Mouse (Mus musculus) embryonic facial prominence, embryonic 14.5 days (tissue): Measurements from ENCODE around the gene Shc4. TPM values are rescaled to one million over a fixed set of nuclear protein-coding genes. Genes with fewer than 3 reads are reported as not detected.

Experiments used
- ATAC-seq: fragments of 200-750 bp; cut with Nextera tagmentation; 2 replicates; pipeline ENCODE4 v1.8.0; 2017; ENCODE audit warnings: low read depth, moderate number of reproducible peaks, moderate TSS enrichment
- DNase-seq: peaks from one replicate; pipeline ENCODE4 v3.0.0-alpha.2; 2015; ENCODE audit warnings: low spot score
- H3K27ac ChIP-seq: fragments of 300-500 bp; sonication (generic); replicated peaks from 2 replicates; pipeline ENCODE4 v1.5.1; 2014; ENCODE audit warnings: low read depth, mild to moderate bottlenecking, low read length, moderate library complexity
- H3K27me3 ChIP-seq: fragments of 300-500 bp; sonication (generic); replicated peaks from 2 replicates; pipeline ENCODE4 v1.6.1; 2014; ENCODE audit warnings: low read length; ENCODE audit not compliant: control insufficient read depth, insufficient read depth
- H3K36me3 ChIP-seq: fragments of 300-500 bp; sonication (generic); 2 replicates; pipeline ENCODE4 v1.6.1; 2014; ENCODE audit warnings: low read length, mixed read lengths; ENCODE audit not compliant: control insufficient read depth, insufficient read depth
- H3K4me1 ChIP-seq: fragments of 300-500 bp; sonication (generic); 2 replicates; pipeline ENCODE4 v1.6.1; 2014; ENCODE audit warnings: antibody characterized with exemption, low read length; ENCODE audit not compliant: control insufficient read depth, insufficient read depth
- H3K4me2 ChIP-seq: fragments of 300-500 bp; sonication (generic); 2 replicates; pipeline ENCODE4 v1.6.1; 2014; ENCODE audit warnings: low read depth, mild to moderate bottlenecking, low read length, moderate library complexity, mixed read lengths
- H3K4me3 ChIP-seq: fragments of 300-500 bp; sonication (generic); 2 replicates; pipeline ENCODE4 v1.5.1; 2014; ENCODE audit warnings: low read depth, mild to moderate bottlenecking, low read length
- H3K9ac ChIP-seq: fragments of 300-500 bp; sonication (generic); 2 replicates; pipeline ENCODE4 v1.6.1; 2014; ENCODE audit warnings: low read depth, mild to moderate bottlenecking, low read length, moderate library complexity, mixed read lengths
- H3K9me3 ChIP-seq: fragments of 300-500 bp; sonication (generic); 2 replicates; pipeline ENCODE4 v1.6.1; 2016; ENCODE audit warnings: low read length; ENCODE audit not compliant: control insufficient read depth
- WGBS: fragments of 180-500 bp; shearing (Covaris S2); extraction: QIAGEN DNeasy Blood & Tissue Kit; methylation state at CpG from one replicate; pipeline ENCODE4 v1.1.7; 2014; 5-methylcytosine and 5-hydroxymethylcytosine counted together
- polyA plus RNA-seq: library from polyadenylated mRNA; unstranded; fragments of >200 nt; fragmentation: Nextera tagmentation; extraction: Ambion mirVana; gene quantifications from 2 replicates; pipeline ENCODE4 v1.2.1, GENCODE M21; 2014

The Shc4 gene
- polyA plus RNA-seq, 1 experiment from 2014 or later = 1.3 TPM

DNA sequence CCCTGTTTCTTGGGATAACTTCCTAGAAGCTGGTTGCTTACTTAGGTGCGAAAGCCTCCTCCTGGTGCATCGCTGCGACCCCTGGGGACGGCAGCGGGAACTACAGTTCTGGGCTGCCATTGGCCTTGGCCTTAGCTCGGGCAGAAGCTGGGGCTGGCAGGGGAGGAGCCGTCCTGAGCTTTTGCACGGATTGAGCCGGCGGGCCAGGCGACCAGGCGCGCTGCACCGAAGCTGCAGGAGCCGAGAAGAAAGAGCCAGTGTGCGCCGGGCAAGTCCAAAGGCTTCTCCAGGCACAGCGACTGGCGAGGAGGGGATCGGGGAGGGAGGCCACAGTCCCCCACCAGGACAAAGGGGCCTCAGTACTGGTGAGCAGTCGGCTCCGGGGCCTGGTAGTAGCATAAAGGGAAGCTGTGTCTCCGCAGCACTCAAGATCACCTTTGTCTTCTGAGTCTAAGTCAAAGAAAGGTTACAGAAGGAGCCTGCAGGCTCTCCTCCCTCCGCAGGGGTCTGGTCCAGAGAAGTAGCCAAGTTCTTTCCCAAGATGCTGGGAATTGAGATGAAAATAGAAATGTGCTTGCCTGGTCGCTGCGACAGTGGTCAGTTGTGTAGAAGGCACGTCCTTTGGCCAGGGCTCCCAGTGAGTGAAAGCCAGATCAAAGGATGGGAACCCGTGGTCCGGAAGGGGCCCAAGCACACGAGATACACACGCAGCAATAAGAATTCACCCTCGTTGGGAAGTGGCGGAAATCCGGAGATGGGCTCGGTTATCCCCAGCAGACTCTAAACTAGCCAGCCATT is 8.0 kb upstream of the Shc4 start:
- peak overlapping the region; percentile 80 for H3K27ac ChIP-seq
- ATAC-seq (peak; percentile 95), DNase-seq (peak; percentile 95)
- peak overlapping the region; percentile 46 for H3K4me3 ChIP-seq
- H3K27me3 ChIP-seq = no peaks in the 10 kb centered on the region
- no peaks in the 10 kb centered on the region for H3K36me3 ChIP-seq
- H3K9me3 ChIP-seq = no peaks in the 10 kb centered on the region
- WGBS = 11% methylated on average over 35 of the region's 35 CpGs
- peak overlapping the region; percentile 69 for H3K4me2 ChIP-seq
- peaks cover 13% of the 10 kb centered on the region for H3K4me1 ChIP-seq
- H3K9ac ChIP-seq = peak overlapping the region; percentile 72

DNA sequence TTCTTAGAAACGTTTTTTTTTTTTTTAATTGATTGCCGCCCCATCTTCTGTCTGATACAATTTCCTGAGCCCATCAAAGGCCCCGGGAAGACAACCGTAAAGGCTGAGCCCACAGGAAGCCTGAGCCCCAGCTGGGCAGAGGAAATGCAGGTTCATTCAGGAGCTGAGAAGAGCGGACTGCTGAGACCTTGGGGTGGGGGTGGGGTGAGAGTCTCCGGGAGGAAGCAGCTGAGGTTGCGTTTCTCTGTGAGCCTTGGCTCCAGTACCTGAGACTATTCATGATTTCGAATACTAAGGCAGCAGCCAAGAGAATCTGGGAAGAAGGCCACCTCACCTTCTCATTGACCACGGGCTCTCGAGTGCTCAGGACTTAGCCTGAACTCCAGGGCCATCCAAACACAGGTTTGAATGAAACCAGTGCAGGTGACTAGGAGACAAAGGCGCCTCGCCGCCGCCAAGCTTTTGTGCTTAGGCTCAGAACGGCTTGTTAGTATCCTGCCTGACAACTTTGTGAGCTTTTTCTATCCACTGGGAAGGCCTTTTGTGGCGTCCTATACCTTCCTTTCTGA is 682 bp upstream of the Shc4 start:
- Histone ChIP-seq H3K4me2 (peak overlapping the region; percentile 89), H3K27ac (no peak overlapping the region; the same call in 1 of the 2 replicates), H3K4me1 (peaks cover 9% of the 10 kb centered on the region), H3K36me3 (no peaks in the 10 kb centered on the region), H3K9ac (peak overlapping the region; percentile 56), H3K4me3 (peak overlapping the region; percentile 46), H3K9me3 (no peaks in the 10 kb centered on the region), H3K27me3 (peaks cover 35% of the 10 kb centered on the region)
- ATAC-seq (no peak), DNase-seq (peak; percentile 50)
- WGBS = 3% methylated on average over 16 of the region's 16 CpGs

DNA sequence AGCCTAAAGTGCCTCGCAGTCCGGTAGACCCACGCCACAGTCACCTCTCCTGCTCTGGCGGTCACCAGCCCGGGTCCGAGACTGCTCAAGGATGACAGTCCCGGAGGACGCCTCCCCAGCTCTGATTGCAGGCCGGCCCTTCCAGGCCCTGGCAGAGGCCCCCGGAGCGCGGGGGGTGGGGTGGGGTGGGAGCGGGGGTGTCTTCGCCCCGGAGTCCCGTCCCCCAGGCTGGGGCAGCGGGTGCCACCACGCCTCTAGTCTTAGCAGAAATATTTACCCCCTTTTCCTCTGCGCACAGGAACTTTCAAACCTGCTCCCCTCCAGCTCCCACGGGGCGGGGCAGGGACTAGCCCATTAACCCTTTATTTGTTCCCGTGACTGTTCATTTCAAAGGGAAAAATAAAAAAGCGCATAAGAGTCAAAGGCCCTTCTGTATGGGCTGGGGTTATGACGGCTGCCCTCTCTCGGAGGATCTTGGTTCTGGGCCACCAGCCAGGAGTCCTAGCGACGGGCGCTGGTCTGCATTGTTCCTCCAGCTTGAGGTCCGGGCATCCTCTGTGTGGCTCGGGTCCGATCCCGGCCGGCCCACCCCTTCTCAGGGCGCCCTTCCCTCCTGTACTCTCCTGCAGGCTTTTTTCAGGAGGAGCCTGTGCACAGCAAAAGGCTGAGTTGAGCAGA is 401 bp downstream of the Shc4 start:
- Histone ChIP-seq H3K4me3 (peak overlapping the region; percentile 46), H3K27me3 (peaks cover 35% of the 10 kb centered on the region), H3K36me3 (no peaks in the 10 kb centered on the region), H3K4me2 (peak overlapping the region; percentile 89), H3K9ac (peak overlapping the region; percentile 56), H3K9me3 (no peaks in the 10 kb centered on the region), H3K27ac (peak overlapping the region; percentile 23; the same call in 1 of the 2 replicates), H3K4me1 (peaks cover 9% of the 10 kb centered on the region)
- 0% methylated on average over 34 of the region's 34 CpGs for WGBS
- ATAC-seq = peak; percentile 80
- DNase-seq = peak; percentile 69

DNA sequence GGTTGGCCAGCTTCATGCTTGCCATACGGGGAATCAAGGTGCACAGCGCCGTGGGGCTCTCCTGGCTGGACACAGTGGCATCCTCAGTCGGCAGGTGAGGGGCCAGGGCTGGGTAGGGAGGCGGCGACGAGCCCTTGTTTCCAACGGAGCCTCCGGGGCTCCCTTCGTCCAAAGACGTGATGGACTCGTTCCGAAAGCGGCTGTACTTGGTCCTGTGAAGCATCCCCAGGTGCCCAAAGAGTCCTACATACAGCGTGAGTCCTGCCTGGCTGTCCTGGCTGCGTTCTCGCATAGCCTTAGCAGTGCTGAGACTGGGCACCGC is 901 bp downstream of the Shc4 start:
- H3K36me3 ChIP-seq = no peaks in the 10 kb centered on the region
- 5% methylated on average over 17 of the region's 18 CpGs for WGBS
- ATAC-seq = no peak
- H3K27me3 ChIP-seq = peaks cover 35% of the 10 kb centered on the region
- H3K9me3 ChIP-seq = no peaks in the 10 kb centered on the region
- H3K4me1 ChIP-seq = peaks cover 9% of the 10 kb centered on the region
- H3K4me2 ChIP-seq = peak overlapping the region; percentile 89
- peak overlapping the region; percentile 46 for H3K4me3 ChIP-seq
- H3K9ac ChIP-seq = peak overlapping the region; percentile 56
- H3K27ac ChIP-seq = no peak overlapping the region
- DNase-seq = no peak

DNA sequence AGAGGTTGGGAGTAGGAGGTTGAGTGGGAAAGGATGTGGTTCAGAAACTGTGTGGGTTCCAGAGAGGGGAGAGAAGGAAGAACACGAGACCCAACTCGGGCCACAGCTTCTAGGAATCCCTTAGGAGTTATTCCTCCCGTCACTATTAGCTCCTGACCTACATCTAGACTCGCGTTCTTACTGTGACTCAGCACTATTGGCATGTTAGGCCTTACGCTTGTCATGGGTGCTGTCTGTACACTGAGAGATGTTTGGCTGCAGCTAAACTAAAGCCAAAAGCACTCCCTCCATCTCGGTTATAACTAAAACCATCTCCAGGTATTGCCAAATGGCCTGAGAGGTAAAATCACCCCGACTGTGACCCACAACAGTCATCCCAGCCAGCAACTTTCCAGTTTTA is 7.3 kb downstream of the Shc4 start:
- WGBS = 78% methylated on average over 8 of the region's 8 CpGs
- H3K36me3 ChIP-seq = no peaks in the 10 kb centered on the region
- no peak overlapping the region for H3K27ac ChIP-seq
- H3K9ac ChIP-seq = no peak overlapping the region
- H3K27me3 ChIP-seq = peaks cover 5% of the 10 kb centered on the region
- H3K4me1 ChIP-seq = no peaks in the 10 kb centered on the region
- no peak overlapping the region for H3K4me3 ChIP-seq
- no peak for ATAC-seq
- H3K4me2 ChIP-seq = no peak overlapping the region
- no peak for DNase-seq
- no peaks in the 10 kb centered on the region for H3K9me3 ChIP-seq

DNA sequence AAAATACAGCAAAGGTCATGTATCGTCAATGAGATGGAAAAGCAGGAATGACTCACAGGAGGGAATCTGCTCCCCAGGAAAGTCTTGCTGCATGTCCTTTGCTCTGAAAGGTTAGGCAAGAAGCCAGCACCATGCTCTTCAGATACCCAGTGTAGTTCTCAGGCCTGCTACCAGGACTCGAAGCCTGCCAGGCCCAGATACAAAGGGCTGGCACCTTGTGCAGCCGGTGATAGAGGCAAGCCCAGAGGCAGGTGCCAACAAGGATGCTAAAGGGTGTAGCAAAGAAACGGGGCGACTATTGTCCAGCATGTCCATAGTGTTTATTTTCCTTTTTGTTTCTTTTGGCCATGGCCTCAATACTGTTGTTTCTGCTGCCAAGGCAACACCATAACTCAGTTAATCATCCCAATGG is 17.4 kb downstream of the Shc4 start:
- DNase-seq = no peak
- no peak for ATAC-seq
- no peak overlapping the region for H3K27ac ChIP-seq
- no peak overlapping the region for H3K4me3 ChIP-seq
- H3K36me3 ChIP-seq = no peaks in the 10 kb centered on the region
- no peaks in the 10 kb centered on the region for H3K27me3 ChIP-seq
- peaks cover 5% of the 10 kb centered on the region for H3K4me1 ChIP-seq
- H3K9me3 ChIP-seq = no peaks in the 10 kb centered on the region
- H3K9ac ChIP-seq = no peak overlapping the region
- H3K4me2 ChIP-seq = no peak overlapping the region
- WGBS = 67% methylated on average over 5 of the region's 5 CpGs

DNA sequence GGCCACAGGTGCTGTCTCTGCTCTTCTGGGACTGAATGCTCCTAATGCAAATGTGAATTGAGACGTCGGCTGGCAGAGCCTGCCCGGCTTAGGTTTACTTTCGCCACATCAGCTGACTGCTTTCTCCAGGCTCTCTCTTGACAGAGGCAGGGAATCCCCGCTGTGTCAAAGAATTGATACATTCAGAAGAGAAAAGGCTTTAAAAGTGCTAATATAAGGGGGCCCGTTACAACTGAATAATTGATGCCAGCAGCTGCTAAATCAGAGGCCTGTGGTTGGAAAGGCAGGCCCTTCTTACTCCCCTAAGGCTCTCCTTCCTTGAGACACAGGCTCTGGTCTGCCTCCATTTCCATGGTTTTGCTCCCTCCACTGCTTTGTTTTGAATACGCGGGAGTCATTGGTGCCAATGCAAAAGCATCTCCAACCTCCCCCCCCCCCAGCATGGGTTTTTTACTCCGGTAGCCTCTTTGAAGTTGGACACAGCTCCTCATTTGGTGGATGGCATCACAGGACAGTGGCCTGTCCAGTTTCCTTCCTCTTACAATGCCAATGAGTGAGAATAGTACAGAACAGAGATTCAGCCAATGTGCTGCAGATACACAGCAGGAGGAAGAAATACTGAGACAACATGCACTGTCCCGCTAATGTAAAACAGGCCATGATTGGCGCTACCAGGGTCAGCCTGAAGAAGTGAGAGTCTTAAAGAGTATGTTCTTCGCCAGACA is 18.9 kb downstream of the Shc4 start:
- WGBS = 41% methylated on average over 12 of the region's 12 CpGs
- no peaks in the 10 kb centered on the region for H3K27me3 ChIP-seq
- H3K4me1 ChIP-seq = peaks cover 5% of the 10 kb centered on the region
- DNase-seq = peak; percentile 50
- H3K9me3 ChIP-seq = no peaks in the 10 kb centered on the region
- no peak overlapping the region for H3K4me2 ChIP-seq
- no peak overlapping the region for H3K4me3 ChIP-seq
- H3K9ac ChIP-seq = no peak overlapping the region
- no peak overlapping the region for H3K27ac ChIP-seq
- peak; percentile 79; the same call in 1 of the 2 replicates for ATAC-seq
- no peaks in the 10 kb centered on the region for H3K36me3 ChIP-seq

DNA sequence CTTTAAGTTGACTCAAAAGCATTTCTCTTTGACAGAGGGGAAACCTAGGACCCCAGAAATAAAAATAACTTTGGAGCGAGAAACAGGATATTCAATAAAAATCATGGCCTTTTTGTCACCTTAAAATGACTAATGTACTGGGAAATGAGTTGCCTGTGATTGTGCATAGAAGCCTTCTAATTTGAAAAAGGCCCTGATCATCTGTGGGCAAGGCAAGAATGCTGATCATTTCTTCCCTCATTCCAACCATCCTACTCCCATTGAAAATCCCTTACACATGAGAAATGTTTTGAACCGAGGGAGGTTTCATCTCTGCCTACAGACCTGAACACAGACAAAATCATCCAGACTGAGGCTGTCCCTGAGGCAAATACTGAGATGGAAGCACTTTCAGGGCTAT is 21.1 kb downstream of the Shc4 start:
- 69% methylated on average over 2 of the region's 2 CpGs for WGBS
- Histone ChIP-seq H3K4me2 (no peak overlapping the region), H3K36me3 (no peaks in the 10 kb centered on the region), H3K27me3 (no peaks in the 10 kb centered on the region), H3K4me3 (no peak overlapping the region), H3K9ac (no peak overlapping the region), H3K27ac (no peak overlapping the region), H3K9me3 (no peaks in the 10 kb centered on the region), H3K4me1 (peaks cover 5% of the 10 kb centered on the region)
- no peak for ATAC-seq
- no peak for DNase-seq
